Mouse (Mus musculus) urinary bladder, postnatal 14 days (tissue): ENCODE data around the gene Slc22a14.
A peak's percentile ranks its signal among the peaks of the same experiment; 100 is the strongest.

Experiments
- DNase-seq: peaks from one replicate; pipeline ENCODE4 v3.0.0; 2021; ENCODE audit warnings: low spot score

Gene Slc22a14

DNA sequence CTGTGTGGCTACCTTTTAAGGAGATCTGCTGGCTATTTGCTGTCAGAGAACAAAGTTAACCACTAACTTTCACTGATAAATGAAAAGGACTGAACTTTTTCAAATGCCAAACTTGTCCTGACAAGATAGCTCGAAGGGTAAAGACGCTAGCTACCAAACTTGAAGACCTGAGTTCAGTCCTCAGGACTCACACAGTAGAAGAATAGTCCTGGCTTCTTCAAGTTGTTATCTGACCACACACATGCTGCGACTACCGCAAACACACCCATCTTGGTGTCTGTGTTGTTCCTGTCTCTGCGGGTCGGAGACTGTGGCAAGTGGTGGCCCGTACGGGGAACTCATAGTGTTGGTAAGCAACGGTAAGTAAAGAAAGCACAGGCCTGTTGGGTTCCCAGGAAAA lies 161.7 kb downstream of the Slc22a14 start:
- no peak for DNase-seq

DNA sequence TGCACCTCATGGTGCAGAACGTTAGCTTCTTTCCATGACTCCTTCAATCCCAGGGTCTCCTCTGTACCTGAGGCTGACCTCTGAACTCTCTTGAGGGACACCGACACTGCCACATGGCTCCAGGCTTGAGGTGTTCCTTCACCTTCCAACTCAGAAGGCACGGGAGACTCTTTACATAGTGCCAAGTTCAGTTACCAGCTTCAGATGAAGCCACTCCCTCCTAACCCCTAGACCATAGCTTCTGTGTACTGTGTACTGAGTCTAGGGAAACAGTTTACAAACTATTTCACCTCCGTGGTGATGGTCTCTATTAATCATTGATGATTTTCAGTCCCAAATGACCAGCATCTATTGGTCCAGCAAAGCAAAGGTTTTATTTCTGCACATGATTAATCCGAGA lies 163.7 kb downstream of the Slc22a14 start:
- DNase-seq: no peak

DNA sequence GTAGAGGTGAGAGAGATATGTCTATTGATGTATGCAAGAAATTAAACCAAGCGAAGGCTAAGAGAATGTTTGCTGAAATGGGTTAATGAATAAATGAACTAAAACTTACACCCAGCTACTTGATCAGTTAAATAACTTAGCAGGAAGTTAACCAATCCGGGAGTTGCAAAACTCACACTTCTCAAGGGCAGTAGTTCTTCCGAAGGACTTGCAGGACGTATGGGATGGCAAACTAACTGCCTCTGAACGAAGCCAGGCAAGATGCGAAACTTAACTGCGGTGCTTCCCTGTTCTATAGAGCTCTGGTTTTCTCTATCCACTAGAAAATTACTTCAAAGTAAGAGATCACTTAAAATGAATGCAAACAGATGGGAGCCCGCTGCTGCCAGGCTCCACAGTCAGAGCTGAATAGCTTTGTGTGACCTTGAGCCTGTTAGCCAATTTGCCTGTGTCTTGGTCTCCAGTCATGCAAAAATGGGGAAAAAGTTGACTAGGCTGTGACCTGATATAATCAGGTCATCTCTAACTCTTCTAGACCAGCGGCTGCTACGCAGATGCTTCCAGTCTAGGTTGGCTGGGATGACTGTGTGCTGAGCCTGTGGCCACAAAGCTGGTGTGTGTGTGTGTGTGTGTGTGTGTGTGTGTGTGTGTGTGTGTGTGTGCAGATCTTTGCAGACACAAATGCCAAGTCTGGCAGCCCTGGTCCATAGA lies 166.0 kb downstream of the Slc22a14 start:
- DNase-seq: no peak

DNA sequence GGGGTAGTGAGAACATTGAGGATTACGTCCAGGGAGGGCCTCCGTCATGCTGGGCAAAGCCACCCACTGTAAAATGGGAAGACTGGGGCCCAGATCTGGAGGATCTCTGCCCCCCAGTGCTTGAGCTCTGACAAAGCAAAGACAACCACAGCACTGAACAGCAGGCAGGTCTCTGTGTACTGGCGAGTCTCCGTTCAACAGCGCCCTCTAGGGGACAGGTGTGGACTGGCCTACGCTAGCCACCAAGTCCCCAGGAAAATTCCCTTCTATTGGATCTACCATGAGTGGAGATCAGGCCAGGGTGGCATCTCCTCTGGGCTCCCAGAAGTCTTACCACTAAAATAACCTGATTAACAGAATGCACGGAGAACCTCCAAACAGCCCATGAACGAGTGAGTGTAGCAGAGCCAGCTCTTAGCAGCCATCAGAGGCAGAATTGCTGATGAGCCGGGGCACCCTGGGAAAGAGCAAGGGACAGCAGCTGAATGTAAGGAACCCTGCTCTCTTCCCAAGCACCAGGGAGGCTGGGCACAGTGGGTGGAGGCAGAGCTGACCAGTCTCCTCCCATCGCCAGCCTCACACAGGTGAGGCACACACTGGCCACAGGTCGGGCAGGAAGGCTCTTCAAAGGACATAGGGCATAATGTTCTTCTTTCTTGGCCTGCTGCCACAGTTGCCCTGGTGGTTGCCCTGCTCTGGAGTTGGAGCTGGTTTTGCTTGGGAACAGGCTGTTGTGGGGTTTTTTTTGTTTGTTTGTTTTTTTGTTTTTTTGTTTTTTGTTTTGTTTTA lies 173.0 kb downstream of the Slc22a14 start:
- peak; percentile 78 for DNase-seq

DNA sequence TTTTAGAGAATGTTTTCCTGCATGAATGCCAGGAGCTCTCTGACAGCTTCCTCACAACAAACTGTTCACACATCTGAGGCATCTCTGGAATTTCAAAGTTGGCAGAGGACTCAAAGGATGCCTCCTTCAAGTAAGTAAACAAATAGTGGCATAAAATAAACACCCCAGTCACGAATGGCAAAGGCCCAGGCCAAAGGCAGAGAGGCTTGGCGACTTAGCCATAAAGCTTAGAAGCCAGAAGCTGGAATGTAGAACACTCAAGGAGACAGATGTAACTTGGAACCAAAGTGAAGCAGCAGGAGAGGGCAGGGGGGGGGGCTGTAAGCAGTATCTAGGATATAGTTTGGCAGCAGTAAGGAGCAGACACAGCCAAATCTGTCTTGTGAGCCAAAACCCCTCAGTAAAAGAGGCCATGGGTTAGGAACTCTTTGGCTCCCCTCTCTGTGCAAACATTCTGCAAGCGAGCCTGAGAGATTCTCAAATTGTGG lies 184.1 kb downstream of the Slc22a14 start:
- peak; percentile 48 for DNase-seq

DNA sequence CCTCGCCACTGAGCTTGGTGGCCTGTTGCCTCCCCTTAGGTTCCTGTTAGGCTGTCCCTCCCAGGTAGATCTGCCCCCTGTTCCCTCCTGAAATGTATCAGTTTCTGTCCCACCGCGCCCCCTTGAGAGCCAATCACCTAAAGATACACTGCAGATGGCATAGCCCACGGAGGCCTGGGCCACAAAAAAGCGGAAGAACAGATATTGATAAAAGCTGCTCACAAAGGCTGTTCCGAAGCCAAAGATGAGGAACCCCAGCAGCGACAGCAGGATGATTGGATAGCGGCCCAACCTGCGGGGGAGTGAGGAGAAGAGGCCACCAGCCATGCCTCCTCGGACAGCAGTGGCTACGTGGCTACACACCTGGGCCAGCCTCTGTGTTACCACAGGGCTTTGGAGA lies 186.1 kb downstream of the Slc22a14 start:
- DNase-seq: no peak

DNA sequence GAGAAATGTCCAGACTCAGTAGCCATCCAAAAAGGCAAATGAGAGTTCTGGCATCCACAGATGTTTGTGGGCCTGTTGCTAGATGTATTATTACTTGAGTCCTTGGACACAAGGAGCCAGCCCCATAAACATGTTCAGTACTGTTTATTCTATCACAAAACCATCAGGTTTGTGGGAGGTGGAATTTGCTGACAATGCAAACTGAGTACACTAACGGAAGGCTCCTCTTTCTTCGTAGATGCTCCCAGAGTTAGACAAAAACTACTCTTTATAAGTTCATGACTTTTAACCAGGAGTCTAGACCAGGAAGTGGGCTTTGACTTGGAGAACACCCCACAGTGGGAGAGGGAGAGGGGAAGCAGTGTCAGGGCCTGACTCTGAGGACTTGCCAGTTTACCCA lies 197.7 kb downstream of the Slc22a14 start:
- DNase-seq: no peak

DNA sequence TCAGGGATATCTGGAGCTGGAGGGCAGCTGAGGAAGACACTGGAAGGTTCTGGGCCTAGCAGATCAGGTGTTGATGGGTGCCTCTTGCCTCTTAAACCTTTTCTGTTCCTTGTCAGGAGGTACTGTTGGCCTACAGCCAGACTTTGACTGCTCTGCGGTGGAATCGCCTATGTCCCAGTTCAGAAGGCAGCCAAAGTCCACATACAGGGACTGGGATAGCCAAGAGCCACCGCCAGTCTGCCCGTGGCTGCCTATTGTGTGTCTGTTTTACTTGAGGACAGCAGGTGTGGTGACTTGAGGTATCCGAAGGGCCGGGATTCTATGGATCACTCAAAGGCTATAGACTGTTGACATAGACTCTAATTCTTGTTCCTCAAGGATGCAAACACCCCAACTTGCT lies 199.8 kb downstream of the Slc22a14 start:
- peak; percentile 67 for DNase-seq

DNA sequence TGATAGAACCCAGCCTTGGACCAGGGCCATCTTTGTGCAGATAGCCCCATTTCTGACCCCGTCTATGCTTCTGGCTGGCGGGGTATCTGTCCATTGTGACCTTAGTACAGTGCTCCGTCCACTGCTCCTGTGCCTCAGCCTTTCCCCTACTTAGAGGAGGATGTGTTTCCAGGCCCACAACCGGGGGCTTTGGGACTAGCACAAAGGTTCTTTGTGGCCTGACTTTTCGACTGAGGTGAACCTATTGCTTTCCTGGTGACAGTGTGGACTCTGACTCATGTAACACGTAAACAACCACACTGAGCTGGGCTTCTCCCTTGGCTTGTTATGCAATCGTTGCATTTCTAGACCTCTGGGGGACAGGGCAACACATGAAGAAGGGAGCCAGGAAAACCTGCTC lies 200.6 kb downstream of the Slc22a14 start:
- DNase-seq: peak; percentile 34

DNA sequence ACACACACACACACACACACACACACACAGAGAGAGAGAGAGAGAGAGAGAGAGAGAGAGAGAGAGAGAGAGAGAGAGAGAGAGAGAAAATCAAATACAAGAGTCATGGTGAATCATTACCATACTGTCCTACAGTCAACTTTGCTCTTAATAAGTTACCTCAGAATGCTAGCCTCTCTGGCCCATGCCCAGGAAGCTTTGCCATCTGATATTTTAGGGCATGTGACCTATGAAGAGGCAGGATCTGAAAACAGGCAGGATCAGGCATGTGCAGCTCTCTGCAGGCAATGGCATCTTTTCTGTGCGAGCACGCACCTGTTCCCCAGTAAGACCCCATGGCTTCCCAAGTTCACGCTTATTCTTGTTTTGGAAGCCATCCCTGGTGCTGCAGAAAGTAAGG lies 204.7 kb downstream of the Slc22a14 start:
- peak; percentile 68 for DNase-seq

DNA sequence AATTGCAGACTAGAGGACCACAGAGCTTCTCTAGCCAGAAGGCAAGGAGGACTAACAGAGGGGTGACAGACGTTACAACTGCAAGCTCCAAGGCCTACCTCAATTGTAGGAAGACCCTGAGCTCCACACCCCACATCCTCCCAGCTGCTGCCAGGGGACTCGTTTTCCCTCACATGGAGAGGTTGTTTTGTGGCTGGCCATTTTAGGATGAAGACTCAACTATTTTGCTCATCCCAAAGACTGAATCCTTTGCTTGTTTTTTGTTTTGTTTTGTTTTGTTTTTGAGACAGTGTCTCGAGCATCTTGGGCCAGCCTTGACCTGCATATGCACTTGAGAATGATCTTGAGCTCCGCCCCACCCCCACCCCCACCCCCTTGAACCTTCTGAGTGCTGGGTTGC lies 206.5 kb downstream of the Slc22a14 start, which contains the start of gene Gm47289:
Gene Gm47289 (plus strand): TSS at position 301 of the 400 bp plus-strand sequence.
- no peak for DNase-seq

DNA sequence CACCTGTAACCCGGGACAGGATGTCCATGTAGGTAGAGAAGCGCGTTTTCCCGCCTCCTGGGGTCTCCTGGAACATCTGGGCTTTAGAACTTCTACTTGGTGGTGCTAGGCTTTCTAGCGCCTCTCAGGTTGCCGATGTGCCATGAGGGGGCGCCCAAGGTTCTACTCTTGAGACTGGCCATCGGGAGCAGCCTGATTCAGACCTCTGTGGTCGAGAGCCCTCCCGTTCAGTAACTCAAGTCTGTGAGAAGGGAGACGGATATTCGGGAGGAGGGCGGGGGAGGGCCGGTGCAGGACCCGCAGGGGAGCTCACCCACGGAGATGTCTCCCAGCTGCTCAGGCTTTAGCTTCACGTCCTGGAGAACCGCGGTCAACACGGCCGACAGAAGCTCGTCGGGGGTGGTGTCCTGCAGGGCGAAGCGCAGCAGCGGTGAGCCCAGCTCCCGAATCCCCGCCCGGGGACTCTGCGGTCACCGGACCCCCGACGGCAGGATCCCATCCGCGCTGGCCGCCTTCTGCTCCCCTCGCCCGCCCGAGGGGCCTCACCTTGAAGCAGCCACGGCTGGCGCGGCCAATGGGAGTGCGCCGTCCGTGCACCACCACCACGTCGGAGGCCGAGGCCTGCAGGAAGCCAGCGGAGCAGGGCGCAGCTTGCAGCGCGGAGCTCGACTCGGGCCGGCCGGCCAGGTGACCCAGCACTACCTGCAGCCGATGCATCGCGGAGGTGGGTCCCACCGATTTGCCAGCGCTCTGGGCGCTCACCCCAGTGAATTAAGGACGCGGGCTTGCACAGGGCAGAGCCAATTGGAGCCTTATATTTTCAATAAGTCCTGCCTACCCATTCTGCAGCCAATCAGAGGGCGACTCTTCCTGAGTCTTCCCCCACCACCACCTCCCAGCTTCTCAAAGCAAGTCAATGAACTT lies 208.8 kb downstream of the Slc22a14 start, which contains the start of gene Acaa1b:
Gene Acaa1b (minus strand): TSS at position 816 of the 924 bp plus-strand sequence.
- peak; percentile 91 for DNase-seq

DNA sequence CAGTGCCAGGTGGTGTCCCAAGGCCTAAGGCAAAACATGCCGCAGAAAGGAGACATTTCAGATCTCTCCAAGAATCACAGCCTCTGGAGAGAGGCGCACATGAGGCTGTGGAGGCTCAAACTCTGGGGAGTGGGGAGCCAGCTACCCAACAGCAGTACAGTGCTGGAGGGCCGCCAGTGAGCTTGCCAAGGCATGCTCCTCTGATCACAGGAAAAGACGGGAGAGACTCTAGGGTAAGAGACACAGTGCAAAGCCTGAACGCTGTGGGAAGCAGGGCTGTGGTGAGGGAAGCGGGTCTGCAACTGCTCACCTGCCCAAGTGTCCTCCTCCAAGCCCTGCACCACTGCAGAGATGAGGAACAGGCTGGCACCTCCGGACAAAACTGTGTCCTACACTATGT lies 209.5 kb downstream of the Slc22a14 start:
- peak; percentile 63 for DNase-seq

DNA sequence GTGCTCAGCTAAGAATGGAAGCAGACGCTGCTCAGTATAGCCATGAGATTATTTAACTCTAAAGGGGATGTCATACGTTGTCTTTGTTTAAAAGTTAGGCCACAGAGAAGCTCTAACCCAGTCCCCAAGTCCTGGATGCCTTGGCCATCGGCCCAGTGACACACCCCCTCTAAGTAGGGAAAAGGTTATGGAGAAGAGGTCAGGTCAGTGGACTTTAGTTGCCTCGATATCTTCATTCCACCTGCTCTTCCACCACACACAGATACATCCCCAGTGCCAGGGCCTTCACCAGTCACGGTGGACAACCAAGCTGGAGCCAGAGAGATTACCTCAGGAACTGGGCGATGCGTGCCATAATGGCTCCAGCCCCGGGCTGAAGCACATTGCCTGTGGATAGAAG lies 209.9 kb downstream of the Slc22a14 start:
- no peak for DNase-seq

DNA sequence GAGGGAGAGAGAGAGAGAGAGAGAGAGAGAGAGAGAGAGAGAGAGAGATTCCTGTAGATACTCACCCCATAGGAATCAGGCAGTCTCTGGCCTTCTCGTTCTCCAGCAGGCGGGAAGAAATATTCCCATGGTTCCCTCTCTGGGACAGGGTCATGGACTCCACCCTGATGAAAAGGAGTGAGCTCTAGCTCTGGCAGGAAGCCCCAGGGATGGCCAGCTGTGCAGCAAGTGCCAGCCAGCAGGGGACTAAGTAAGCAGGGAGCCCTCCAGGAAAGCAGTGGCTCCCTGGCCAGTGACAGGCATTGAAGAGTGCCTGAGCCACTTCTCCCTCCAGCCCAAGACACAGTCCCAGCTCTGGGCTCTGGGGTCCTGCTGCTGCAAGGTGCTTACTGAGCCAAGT lies 213.6 kb downstream of the Slc22a14 start:
- DNase-seq: no peak

DNA sequence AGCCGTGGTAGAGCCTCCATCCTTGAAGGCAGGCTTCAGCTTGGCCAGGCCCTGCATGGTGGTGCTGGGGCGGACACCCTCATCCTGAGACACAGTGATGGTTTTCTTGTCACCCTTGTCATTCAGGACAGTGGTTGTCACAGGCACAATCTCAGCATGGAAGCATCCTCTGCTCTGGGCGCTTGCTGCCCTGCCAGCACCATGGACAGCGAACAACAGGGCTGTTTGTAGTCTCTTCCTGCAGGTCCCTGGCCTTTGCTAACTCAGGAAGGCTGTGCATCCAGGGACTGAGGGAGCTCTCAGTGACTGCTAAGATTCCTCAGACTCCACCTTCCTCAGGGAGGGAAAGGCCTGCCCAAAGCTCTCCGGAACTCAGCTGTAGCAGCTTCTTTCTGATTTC lies 215.8 kb downstream of the Slc22a14 start:
- DNase-seq: peak; percentile 61

DNA sequence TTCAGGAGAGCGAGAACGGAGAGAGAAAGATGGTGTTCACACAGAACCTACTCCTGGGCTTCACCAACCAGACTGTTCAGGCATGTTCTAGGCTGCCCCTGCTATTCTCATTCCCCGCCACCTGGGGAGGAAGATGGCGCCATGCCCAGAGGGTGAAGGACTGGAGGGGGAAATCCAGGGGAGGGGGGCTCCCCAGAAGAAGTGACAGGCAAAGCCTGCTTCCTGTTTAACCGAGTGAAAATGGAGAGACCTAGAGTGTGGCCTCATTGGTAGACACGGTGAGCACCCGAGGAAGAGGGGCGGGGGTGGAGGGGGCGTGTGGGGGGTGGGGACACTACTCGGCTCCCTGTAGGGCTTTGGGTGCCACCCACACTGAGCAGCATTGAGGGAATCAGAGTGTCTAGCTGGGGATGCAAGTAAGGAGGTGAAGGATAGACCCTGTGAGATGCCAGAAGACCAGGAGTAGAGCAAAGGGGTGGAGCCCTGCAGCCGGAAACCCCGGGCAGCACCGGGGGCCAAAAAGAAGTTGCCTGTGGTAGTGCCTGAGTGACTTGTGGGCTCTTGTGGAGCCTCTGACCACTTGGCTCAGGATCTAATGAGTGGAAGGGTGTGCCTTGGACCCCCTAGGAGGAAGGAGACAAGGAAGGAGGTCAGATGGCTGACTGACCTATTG lies 219.1 kb downstream of the Slc22a14 start:
- no peak for DNase-seq

DNA sequence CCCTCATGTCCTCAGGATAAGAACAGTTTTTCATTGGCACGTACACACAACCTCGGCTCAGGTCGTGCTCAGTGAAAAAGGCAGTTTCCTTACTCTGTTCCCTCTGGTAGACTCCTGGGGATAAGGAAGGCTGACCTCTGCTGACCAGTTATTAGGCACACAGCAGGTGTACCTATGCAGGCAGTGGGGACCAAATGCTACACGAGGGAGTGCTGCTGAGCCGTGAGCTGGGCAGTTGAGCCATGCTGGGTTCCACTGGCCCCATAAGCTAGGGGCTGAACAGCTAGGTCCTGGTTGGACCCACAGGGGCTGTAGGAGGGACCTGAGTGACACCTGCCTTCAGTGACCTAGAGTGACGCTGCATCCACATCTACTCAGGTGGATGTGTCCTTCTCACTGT lies 219.7 kb downstream of the Slc22a14 start:
- no peak for DNase-seq

DNA sequence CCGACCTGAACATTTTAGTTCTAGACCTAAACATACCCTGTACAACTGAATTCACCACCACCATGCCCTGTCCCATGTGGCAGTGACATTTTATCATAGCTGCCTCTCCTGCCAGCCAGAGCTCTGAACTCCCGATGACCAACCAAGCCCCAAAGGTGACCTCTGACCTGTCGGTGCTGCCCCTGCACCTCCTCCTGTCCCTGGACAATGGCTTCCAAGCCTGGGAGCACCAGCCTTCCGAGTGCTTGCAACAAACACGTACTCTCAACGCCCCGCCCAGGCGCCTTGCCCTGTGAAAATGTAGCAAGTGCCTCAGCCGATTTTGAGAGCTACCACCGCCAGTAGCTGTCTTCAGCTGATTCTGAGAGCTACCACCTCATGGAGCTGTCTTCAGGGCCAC lies 220.2 kb downstream of the Slc22a14 start:
- DNase-seq: no peak

DNA sequence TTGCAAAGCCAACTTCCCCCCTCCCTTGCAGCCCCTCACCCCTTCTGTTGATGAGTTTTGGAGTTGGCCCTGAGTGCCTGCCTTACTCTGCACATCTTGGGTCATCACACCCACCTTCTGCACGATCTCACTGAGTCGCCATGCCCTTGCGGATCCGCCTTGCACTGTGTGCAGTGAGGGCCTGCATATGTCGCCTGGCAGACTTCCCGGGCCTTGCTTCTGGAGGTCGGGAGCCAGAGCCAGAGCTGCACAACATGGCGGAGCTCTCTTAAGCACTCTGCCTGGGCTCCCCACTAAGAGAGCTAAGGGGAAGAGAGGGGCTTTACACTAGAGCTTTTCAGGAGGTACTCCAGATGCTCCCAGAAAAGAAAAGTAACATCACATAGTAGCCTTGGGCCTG lies 220.7 kb downstream of the Slc22a14 start:
- DNase-seq: no peak

DNA sequence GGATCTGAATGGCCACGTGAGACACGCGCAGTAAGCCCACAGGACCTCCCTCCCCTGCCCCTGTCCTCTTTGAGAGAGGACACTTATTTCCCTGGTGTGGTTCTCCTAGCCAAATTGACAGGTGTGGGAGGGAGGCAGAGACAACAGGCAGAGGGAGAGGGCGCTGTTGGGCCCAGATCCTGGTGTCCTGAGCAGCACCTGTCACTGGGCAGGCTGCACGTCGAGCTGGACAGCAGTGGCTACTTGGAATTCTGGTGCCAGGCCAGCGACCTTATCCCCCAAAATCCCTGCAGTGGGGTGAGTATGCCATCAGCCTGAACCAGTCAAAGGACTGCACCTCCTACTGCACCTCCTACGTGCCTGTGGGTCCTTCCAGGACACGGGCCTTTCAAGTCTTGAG lies 222.0 kb downstream of the Slc22a14 start:
- DNase-seq: no peak

DNA sequence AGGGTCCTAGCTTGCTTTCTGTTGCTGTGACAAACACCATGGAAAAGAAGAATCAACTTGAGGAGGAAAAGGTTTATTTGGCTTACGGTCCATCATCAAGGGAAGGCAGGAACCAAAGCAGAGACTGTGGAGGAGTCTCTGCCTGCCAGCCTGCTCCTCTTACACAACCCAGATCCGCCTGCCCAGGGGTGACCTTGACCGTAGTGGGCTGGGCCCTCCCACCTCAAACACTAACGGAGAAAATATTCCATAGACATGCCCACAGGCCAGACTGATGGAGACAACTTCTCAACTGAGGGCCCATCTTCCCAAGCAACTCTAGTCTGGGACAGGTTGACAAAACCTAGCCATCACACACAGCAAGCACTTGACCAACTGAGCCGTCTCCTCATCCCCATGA lies 223.3 kb downstream of the Slc22a14 start:
- no peak for DNase-seq
